Comparison of ENCODE assay signal across 19 mouse cellular contexts in the genomic region with DNA sequence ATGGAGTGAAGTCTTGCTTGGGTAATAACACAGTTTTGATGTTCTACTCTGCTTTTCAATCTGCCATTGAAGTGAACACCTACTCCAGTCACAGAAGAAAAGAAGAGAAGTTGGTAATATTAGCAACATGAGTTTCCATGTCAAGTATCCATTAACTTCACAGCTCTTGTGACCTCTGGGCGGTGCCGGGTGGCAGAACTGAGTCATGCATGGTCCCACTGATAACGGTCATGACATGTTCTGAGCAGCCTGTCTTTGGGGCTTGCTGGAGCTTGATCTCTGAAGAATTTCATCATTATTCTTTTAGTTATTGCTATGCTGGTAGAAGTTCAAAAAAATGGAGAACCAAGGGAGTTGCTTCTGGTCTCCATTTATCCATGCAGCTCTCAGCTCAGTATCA.
A peak's percentile ranks its signal among the peaks of the same experiment; 100 is the strongest.
DNase-seq lines count a peak whose midpoint lies in the region; ATAC-seq and TF ChIP-seq lines count a peak whose summit lies in the region.
"Had no signal": no experiment of that assay in that cellular context is flagged by ENCODE, and none has a peak within 500 bp of the region (broad histone marks: within the 10 kb centered on the region; RNA-seq: fewer than 3 reads in every experiment).

No protein-coding gene starts in this region.

- H3K9me3 ChIP-seq in G1E (replicated peaks): no peaks in the 10 kb centered on the region
- H3K9me3 ChIP-seq: forebrain, embryonic 13.5 days; limb, embryonic 10.5 days; midbrain, embryonic 12.5 days had no signal

- no peak for TF ChIP-seq CTCF in G1E (IDR thresholded peaks at IDR 0.05; ENCODE audit: low read depth, low read length)

- intact Hi-C loops in left cerebral cortex, postnatal 25 days (cut with DNase I): no loop called here

- H3K36me3 ChIP-seq in G1E (replicated peaks): no peaks in the 10 kb centered on the region
- H3K36me3 ChIP-seq: limb, embryonic 10.5 days; midbrain, embryonic 12.5 days had no signal

- no peak overlapping the region for H3K4me3 ChIP-seq in G1E (ENCODE audit: low read depth, low read length)
- H3K4me3 ChIP-seq: forebrain, embryonic 13.5 days; limb, embryonic 10.5 days; midbrain, embryonic 12.5 days had no signal

- peaks cover 6% of the 10 kb centered on the region for H3K4me1 ChIP-seq in G1E (ENCODE audit: insufficient read depth, low read depth, low read length)
- H3K4me1 ChIP-seq: forebrain, embryonic 13.5 days; limb, embryonic 10.5 days; midbrain, embryonic 12.5 days had no signal

- ATAC-seq in G1E (ENCODE audit: extremely low read depth, insufficient number of reproducible peaks, low FRiP score, poor library complexity, severe bottlenecking): peak; percentile 88
- ATAC-seq in megakaryocyte progenitor cell, adult 5-6 weeks (replicated peaks; ENCODE audit: poor library complexity): peak; percentile 60; the same call in 1 of the 2 replicates
- ATAC-seq in CD4-positive, CD25-positive, alpha-beta regulatory T cell, adult 4 months: no peak
- ATAC-seq: forebrain, embryonic 13.5 days; hindbrain, postnatal 0 days had no signal

- H3K27me3 ChIP-seq in G1E (ENCODE audit: insufficient read depth, low read length): no peaks in the 10 kb centered on the region
- H3K27me3 ChIP-seq: forebrain, embryonic 13.5 days; midbrain, embryonic 12.5 days had no signal

- DNase-seq in heart, adult 11 months: peak; percentile 73
- DNase-seq in heart, postnatal 4 days: no peak
- DNase-seq in G1E (ENCODE audit: low spot score): no peak
- peak; percentile 75 for DNase-seq in liver
- DNase-seq in left cerebral cortex, postnatal 25 days (ENCODE audit: low spot score in 2 of 2): no peak
- DNase-seq in kidney, adult 18-20 months: no peak
- DNase-seq: adrenal gland, postnatal 14 days; cerebellum, adult 9-11 months; heart, postnatal 14 days; kidney, adult 9 months; lung, adult 2 months; lung, postnatal 4 days; right cerebral cortex, postnatal 14 days had no signal

Comparison
In these comparisons a context has a peak if more than half of its experiments do, and no peak if none do; other contexts are left out.
1. DNase-seq: peak in heart, adult 11 months (single experiment) and liver (single experiment); none in heart, postnatal 4 days (single experiment), G1E (single experiment), left cerebral cortex, postnatal 25 days (0 of 2) and kidney, adult 18-20 months (single experiment).